Mouse (Mus musculus) limb, embryonic 14.5 days (tissue): ENCODE data around the gene 1810055G02Rik. TPM values are rescaled to one million over a fixed set of nuclear protein-coding genes. Genes with fewer than 3 reads are reported as not detected.

Experiments used
- ATAC-seq: fragments of 200-750 bp; cut with Nextera tagmentation; 2 replicates; pipeline ENCODE4 v1.8.0; 2017; ENCODE audit warnings: low read depth, moderate number of reproducible peaks, moderate TSS enrichment; ENCODE audit not compliant: low FRiP score
- DNase-seq: peaks from one replicate; pipeline ENCODE4 v3.0.0-alpha.2; 2015; ENCODE audit warnings: low spot score
- H3K27ac ChIP-seq: fragments of 300-500 bp; sonication (generic); replicated peaks from 2 replicates; pipeline ENCODE4 v1.5.1; 2014; ENCODE audit warnings: low read depth, mild to moderate bottlenecking, low read length, moderate library complexity, mixed read lengths
- H3K27me3 ChIP-seq: fragments of 300-500 bp; sonication (generic); 2 replicates; pipeline ENCODE4 v1.6.1; 2014; ENCODE audit warnings: low read length, mixed read lengths; ENCODE audit not compliant: control insufficient read depth, insufficient read depth
- H3K36me3 ChIP-seq: fragments of 300-500 bp; sonication (generic); 2 replicates; pipeline ENCODE4 v1.6.1; 2014; ENCODE audit warnings: mild to moderate bottlenecking, low read length, moderate library complexity, mixed read lengths; ENCODE audit not compliant: control insufficient read depth, insufficient read depth
- H3K4me1 ChIP-seq: fragments of 300-500 bp; sonication (generic); 2 replicates; pipeline ENCODE4 v1.6.1; 2014; ENCODE audit warnings: antibody characterized with exemption, low read length, mixed read lengths; ENCODE audit not compliant: control insufficient read depth, insufficient read depth
- H3K4me2 ChIP-seq: fragments of 300-500 bp; sonication (generic); replicated peaks from 2 replicates; pipeline ENCODE4 v1.6.1; 2014; ENCODE audit warnings: low read depth, mild to moderate bottlenecking, low read length, moderate library complexity; ENCODE audit not compliant: severe bottlenecking
- H3K4me3 ChIP-seq: fragments of 300-500 bp; sonication (generic); replicated peaks from 2 replicates; pipeline ENCODE4 v1.5.1; 2014; ENCODE audit warnings: low read length
- H3K9ac ChIP-seq: fragments of 300-500 bp; sonication (generic); 2 replicates; pipeline ENCODE4 v1.6.1; 2014; ENCODE audit warnings: mild to moderate bottlenecking, low read depth, low read length, moderate library complexity; ENCODE audit not compliant: severe bottlenecking
- H3K9me3 ChIP-seq: fragments of 300-500 bp; sonication (generic); 2 replicates; pipeline ENCODE4 v1.6.1; 2016; ENCODE audit warnings: low read length; ENCODE audit not compliant: control insufficient read depth
- POLR2A ChIP-seq: fragments of 200-500 bp; IDR thresholded peaks from 2 replicates; pipeline ENCODE4 v1.8.0; 2012; ENCODE audit warnings: inconsistent platforms, mild to moderate bottlenecking, moderate library complexity, borderline replicate concordance; ENCODE audit not compliant: insufficient read depth, insufficient read length; ENCODE audit errors: extremely low read depth
- WGBS: fragments of 180-500 bp; shearing (Covaris S2); extraction: QIAGEN DNeasy Blood & Tissue Kit; methylation state at CpG from one replicate; pipeline ENCODE4 v1.1.7; 2014; 5-methylcytosine and 5-hydroxymethylcytosine counted together
- polyA plus RNA-seq, 2 experiments: library from polyadenylated mRNA; depleted of rRNA in 1 of 2; stranded (reverse) in 1 of 2; unstranded in 1 of 2; fragments of >200 nt; fragmentation: Nextera tagmentation in 1 of 2; extraction: Ambion mirVana in 1 of 2; gene quantifications; 2 replicates each; pipeline versions ENCODE4 v1.2.1 to v1.2.3; 2012 to 2014

The 1810055G02Rik gene
- polyA plus RNA-seq, 2 experiments: 56.4 to 76.0 TPM

GRCm38 (mm10) chr19:3668551-3668950, 39.5 kb upstream of the 1810055G02Rik start:
- Histone ChIP-seq H3K9me3 (0 out of 2 replicates have a peak, but pooled peaks cover 5% of the 10 kb centered on the region), H3K4me2 (0 out of 2 replicates have a peak overlapping the region, but pooled peaks have one; percentile 11), H3K27ac (peak overlapping the region; percentile 65), H3K27me3 (no peaks in the 10 kb centered on the region), H3K4me3 (no peak overlapping the region), H3K9ac (no peak overlapping the region), H3K4me1 (peaks cover 49% of the 10 kb centered on the region), H3K36me3 (peaks cover 17% of the 10 kb centered on the region)
- 82% methylated on average over 10 of the region's 10 CpGs for WGBS
- no peak for ATAC-seq
- no peak for TF ChIP-seq POLR2A
- DNase-seq: no peak

- Histone ChIP-seq H3K27me3 (no peaks in the 10 kb centered on the region), H3K36me3 (peaks cover 17% of the 10 kb centered on the region), H3K4me1 (peaks cover 49% of the 10 kb centered on the region), H3K9me3 (0 out of 2 replicates have a peak, but pooled peaks cover 5% of the 10 kb centered on the region), H3K4me3 (no peak overlapping the region), H3K9ac (no peak overlapping the region), H3K27ac (peak overlapping the region; percentile 65), H3K4me2 (0 out of 2 replicates have a peak overlapping the region, but pooled peaks have one; percentile 11)
- peak; percentile 53 for DNase-seq
- ATAC-seq: peak; percentile 27; the same call in 1 of the 2 replicates
- 53% methylated on average over 13 of the region's 13 CpGs for WGBS
- TF ChIP-seq POLR2A: no peak
Observed at GRCm38 (mm10) chr19:3669100-3669499, 39.0 kb upstream of the 1810055G02Rik start.

- ATAC-seq (no peak), DNase-seq (no peak)
- Histone ChIP-seq H3K4me1 (peaks cover 23% of the 10 kb centered on the region), H3K36me3 (peaks cover 17% of the 10 kb centered on the region), H3K27me3 (no peaks in the 10 kb centered on the region), H3K9ac (no peak overlapping the region), H3K27ac (no peak overlapping the region), H3K4me2 (no peak overlapping the region), H3K4me3 (no peak overlapping the region), H3K9me3 (0 out of 2 replicates have a peak, but pooled peaks cover 5% of the 10 kb centered on the region)
- TF ChIP-seq POLR2A: no peak
- WGBS: 93% methylated on average over 2 of the region's 2 CpGs
Observed at GRCm38 (mm10) chr19:3673149-3673548, 34.9 kb upstream of the 1810055G02Rik start.

GRCm38 (mm10) chr19:3674122-3674855, 33.8 kb upstream of the 1810055G02Rik start:
- 81% methylated on average over 8 of the region's 8 CpGs for WGBS
- Histone ChIP-seq H3K27ac (no peak overlapping the region), H3K9ac (no peak overlapping the region), H3K4me1 (peaks cover 13% of the 10 kb centered on the region), H3K4me3 (no peak overlapping the region), H3K27me3 (no peaks in the 10 kb centered on the region), H3K36me3 (peaks cover 17% of the 10 kb centered on the region), H3K9me3 (0 out of 2 replicates have a peak, but pooled peaks cover 5% of the 10 kb centered on the region), H3K4me2 (no peak overlapping the region)
- no peak for DNase-seq
- ATAC-seq: no peak
- TF ChIP-seq POLR2A: no peak

GRCm38 (mm10) chr19:3680732-3681131, 27.4 kb upstream of the 1810055G02Rik start:
- Histone ChIP-seq H3K27me3 (no peaks in the 10 kb centered on the region), H3K27ac (0 out of 2 replicates have a peak overlapping the region, but pooled peaks have one; percentile 79), H3K4me1 (peaks cover 45% of the 10 kb centered on the region), H3K36me3 (no peaks in the 10 kb centered on the region), H3K4me2 (no peak overlapping the region), H3K4me3 (no peak overlapping the region), H3K9ac (no peak overlapping the region), H3K9me3 (no peaks in the 10 kb centered on the region)
- 86% methylated on average over 7 of the region's 7 CpGs for WGBS
- TF ChIP-seq POLR2A: no peak
- DNase-seq: no peak
- ATAC-seq: no peak
